8 mouse cellular contexts compared by ENCODE assay signal in the genomic region with DNA sequence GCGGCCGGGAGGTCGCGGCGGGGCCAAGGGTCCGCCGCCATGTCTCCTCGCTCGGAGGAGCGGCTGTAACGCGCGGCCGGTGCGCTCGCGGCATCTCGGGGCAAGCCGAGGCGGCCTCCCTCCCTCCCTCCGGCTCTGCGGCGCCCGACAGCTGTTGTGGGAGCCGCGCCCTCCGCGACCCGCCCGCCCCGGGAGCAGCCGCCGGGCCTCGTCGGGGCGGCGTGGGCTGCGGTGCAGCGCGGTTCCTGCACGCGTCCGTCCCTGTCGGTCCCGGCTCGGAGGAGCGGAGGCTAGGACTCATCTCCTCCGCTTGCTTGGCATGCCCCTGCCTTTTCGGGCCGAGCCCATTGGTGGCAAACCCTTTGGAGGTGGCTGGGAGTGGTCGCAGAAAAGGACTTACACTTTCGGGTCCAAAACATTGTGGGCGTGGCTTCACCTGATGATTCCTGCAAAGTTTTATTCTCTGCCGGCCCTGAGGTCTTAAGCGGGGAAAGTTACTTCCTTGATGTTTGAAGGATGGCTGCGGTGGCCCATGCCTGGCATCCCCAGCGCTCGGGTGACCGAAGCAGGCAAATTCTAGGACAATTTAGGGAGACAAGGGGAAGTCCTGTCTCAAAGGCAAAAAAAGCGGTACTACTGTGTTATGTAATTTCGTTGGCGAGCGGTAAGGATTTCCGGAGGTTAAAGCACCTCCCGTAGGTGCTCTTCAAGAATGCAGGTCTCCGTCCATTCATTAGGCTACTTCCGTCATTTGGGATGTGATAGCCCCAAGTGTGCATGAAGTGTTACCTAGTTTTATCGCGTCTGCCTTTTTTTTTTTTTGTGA. TPM values are rescaled to one million over a fixed set of nuclear protein-coding genes. Genes with fewer than 3 reads are reported as not detected.
DNase-seq lines count a peak whose midpoint lies in the region; ATAC-seq and TF ChIP-seq lines count a peak whose summit lies in the region.

No protein-coding gene starts in this region.

- TF ChIP-seq CTCF in ES-Bruce4 (IDR thresholded peaks at IDR 0.05; ENCODE audit: low read depth, low read length) = no peak

- WGBS in heart, embryonic 11.5 days (ENCODE audit: insufficient replicate concordance) = under 1% methylated on average over 55 of the region's 69 CpGs
- WGBS in kidney, embryonic 16.5 days = under 1% methylated on average over 58 of the region's 69 CpGs
- WGBS in lung, embryonic 16.5 days = under 1% methylated on average over 60 of the region's 69 CpGs

- no peak for TF ChIP-seq POLR2A in ES-Bruce4 (IDR thresholded peaks at IDR 0.05; ENCODE audit: insufficient read depth, low read length)

- H3K27ac ChIP-seq in ES-Bruce4 (ENCODE audit: insufficient read depth, low read length) = peak overlapping the region; percentile 18
- H3K27ac ChIP-seq in heart, embryonic 11.5 days (ENCODE audit: low read depth, low read length) = peak overlapping the region; percentile 93
- H3K27ac ChIP-seq in kidney, embryonic 16.5 days (ENCODE audit: low read length) = peak overlapping the region; percentile 94
- H3K27ac ChIP-seq in lung, embryonic 16.5 days (ENCODE audit: low read length) = peak overlapping the region; percentile 95

- peak; percentile 67 for ATAC-seq in heart, embryonic 11.5 days (replicated peaks; ENCODE audit: insufficient number of reproducible peaks, low FRiP score, low TSS enrichment)
- ATAC-seq in kidney, embryonic 16.5 days (ENCODE audit: low FRiP score, low TSS enrichment) = peak; percentile 66
- peak; percentile 54 for ATAC-seq in lung, embryonic 16.5 days (ENCODE audit: low read depth)
- ATAC-seq in neutrophil, adult 5-6 weeks (ENCODE audit: extremely low read depth, insufficient number of reproducible peaks, low FRiP score, poor library complexity, severe bottlenecking) = peak; percentile 55

- H3K4me2 ChIP-seq in heart, embryonic 11.5 days = peak overlapping the region; percentile 87
- H3K4me2 ChIP-seq in kidney, embryonic 16.5 days (replicated peaks; ENCODE audit: low read depth, low read length) = peak overlapping the region; percentile 79
- H3K4me2 ChIP-seq in lung, embryonic 16.5 days (ENCODE audit: low read depth, low read length) = peak overlapping the region; percentile 68

- no peaks in the 10 kb centered on the region for H3K27me3 ChIP-seq in ES-Bruce4 (ENCODE audit: control insufficient read depth, insufficient read depth, low read length, poor library complexity, severe bottlenecking)
- no peaks in the 10 kb centered on the region for H3K27me3 ChIP-seq in heart, embryonic 11.5 days (ENCODE audit: control insufficient read depth, insufficient read depth, low read length)
- no peaks in the 10 kb centered on the region for H3K27me3 ChIP-seq in kidney, embryonic 16.5 days (ENCODE audit: insufficient read depth, low read length)
- H3K27me3 ChIP-seq in lung, embryonic 16.5 days (ENCODE audit: control insufficient read depth, insufficient read depth, low read depth, low read length) = no peaks in the 10 kb centered on the region

- no peak for TF ChIP-seq EP300 in ES-Bruce4 (IDR thresholded peaks at IDR 0.05; ENCODE audit: insufficient read depth, low read depth, low read length)

- H3K9me3 ChIP-seq in ES-Bruce4 (replicated peaks; ENCODE audit: control insufficient read depth, insufficient read depth, low read length, poor library complexity, severe bottlenecking) = no peaks in the 10 kb centered on the region
- no peaks in the 10 kb centered on the region for H3K9me3 ChIP-seq in heart, embryonic 11.5 days (replicated peaks; ENCODE audit: control insufficient read depth, low read length)
- peaks cover 5% of the 10 kb centered on the region; the same call in 1 of the 2 replicates for H3K9me3 ChIP-seq in kidney, embryonic 16.5 days (ENCODE audit: low read length)
- H3K9me3 ChIP-seq in lung, embryonic 16.5 days (ENCODE audit: control insufficient read depth, low read length) = no peaks in the 10 kb centered on the region

- H3K9ac ChIP-seq in ES-Bruce4 (ENCODE audit: low read depth, poor library complexity, severe bottlenecking) = peak overlapping the region; percentile 91
- peak overlapping the region; percentile 88 for H3K9ac ChIP-seq in heart, embryonic 11.5 days (ENCODE audit: low read depth, low read length)
- peak overlapping the region; percentile 87 for H3K9ac ChIP-seq in kidney, embryonic 16.5 days (replicated peaks; ENCODE audit: low read length)
- H3K9ac ChIP-seq in lung, embryonic 16.5 days (ENCODE audit: low read length) = peak overlapping the region; percentile 98

- peaks cover 5% of the 10 kb centered on the region; the same call in 1 of the 2 replicates for H3K36me3 ChIP-seq in ES-Bruce4 (ENCODE audit: control insufficient read depth, insufficient read depth, low read length, poor library complexity, severe bottlenecking)
- H3K36me3 ChIP-seq in heart, embryonic 11.5 days (ENCODE audit: control insufficient read depth, insufficient read depth, low read length) = no peaks in the 10 kb centered on the region; the same call in 1 of the 2 replicates
- no peaks in the 10 kb centered on the region for H3K36me3 ChIP-seq in kidney, embryonic 16.5 days (ENCODE audit: insufficient read depth, low read length)
- H3K36me3 ChIP-seq in lung, embryonic 16.5 days (ENCODE audit: control insufficient read depth, insufficient read depth, low read length) = no peaks in the 10 kb centered on the region

- DNase-seq in adrenal gland, postnatal 36 days = peak; percentile 47 to 53
- no peak for DNase-seq in adrenal gland, adult 18-20 months (ENCODE audit: low spot score in 2 of 2)
- DNase-seq in embryo, embryonic 11 days = peak; percentile 65

- peaks cover 9% of the 10 kb centered on the region for H3K4me1 ChIP-seq in ES-Bruce4 (ENCODE audit: control insufficient read depth, insufficient read depth, low read length)
- peaks cover 4% of the 10 kb centered on the region for H3K4me1 ChIP-seq in heart, embryonic 11.5 days (ENCODE audit: control insufficient read depth, insufficient read depth, low read length)
- H3K4me1 ChIP-seq in kidney, embryonic 16.5 days (ENCODE audit: insufficient read depth, low read length) = peaks cover 21% of the 10 kb centered on the region
- peaks cover 13% of the 10 kb centered on the region for H3K4me1 ChIP-seq in lung, embryonic 16.5 days (replicated peaks; ENCODE audit: control insufficient read depth, insufficient read depth, low read length)

- peak overlapping the region; percentile 93 for H3K4me3 ChIP-seq in ES-Bruce4 (ENCODE audit: low read depth, low read length)
- peak overlapping the region; percentile 98 for H3K4me3 ChIP-seq in heart, embryonic 11.5 days (ENCODE audit: low read depth, low read length)
- H3K4me3 ChIP-seq in kidney, embryonic 16.5 days (ENCODE audit: low read length) = peak overlapping the region; percentile 93
- H3K4me3 ChIP-seq in lung, embryonic 16.5 days (ENCODE audit: low read length) = peak overlapping the region; percentile 96

RNA-seq across cellular contexts. Expression of gene Morc3, which starts 0.7 kb away (rescaled TPM):
- 10 to 100 TPM; 28.9 to 44.8 TPM for total RNA-seq in adrenal gland, postnatal 36 days (2021)
- 10 to 100 TPM; 25.1 to 30.3 TPM for total RNA-seq in adrenal gland, adult 18-20 months (2021)
- polyA plus RNA-seq in ES-Bruce4 (2011; ENCODE audit: insufficient read depth, insufficient read length, low read depth, missing spikeins) = 152 TPM in 2 replicates
- polyA plus RNA-seq in heart, embryonic 11.5 days (2014; fragmentation: Nextera tagmentation; extraction: Ambion mirVana) = 22.8 and 25.3 TPM in 2 replicates
- polyA plus RNA-seq in kidney, embryonic 16.5 days (2015; fragmentation: Nextera tagmentation; extraction: Ambion mirVana) = 33.1 and 33.3 TPM in 2 replicates
- 34.8 and 35.5 TPM in 2 replicates for polyA plus RNA-seq in lung, embryonic 16.5 days (2015; fragmentation: Nextera tagmentation; extraction: Ambion mirVana)
- total RNA-seq in neutrophil, adult 5-6 weeks (2017) = 339 and 376 TPM in 2 replicates

RNA-seq across cellular contexts. Expression of gene Chaf1b, which starts 51.0 kb away (rescaled TPM):
- 1 to 10 TPM; 3.0 to 3.9 TPM for total RNA-seq in adrenal gland, postnatal 36 days (2021)
- 1 to 10 TPM; 1.5 to 2.1 TPM for total RNA-seq in adrenal gland, adult 18-20 months (2021)
- polyA plus RNA-seq in ES-Bruce4 (2011; ENCODE audit: insufficient read depth, insufficient read length, low read depth, missing spikeins) = 63.0 and 63.8 TPM in 2 replicates
- 62.3 and 66.9 TPM in 2 replicates for polyA plus RNA-seq in heart, embryonic 11.5 days (2014; fragmentation: Nextera tagmentation; extraction: Ambion mirVana)
- 70.3 and 72.1 TPM in 2 replicates for polyA plus RNA-seq in kidney, embryonic 16.5 days (2015; fragmentation: Nextera tagmentation; extraction: Ambion mirVana)
- polyA plus RNA-seq in lung, embryonic 16.5 days (2015; fragmentation: Nextera tagmentation; extraction: Ambion mirVana) = 59.1 and 68.1 TPM in 2 replicates
- total RNA-seq in neutrophil, adult 5-6 weeks (2017) = 4.2 and 5.4 TPM in 2 replicates

Comparison
In these comparisons a context has a peak if more than half of its experiments do, and no peak if none do; other contexts are left out.
1. DNase-seq: peak in adrenal gland, postnatal 36 days (2 of 2) and embryo, embryonic 11 days (single experiment); none in adrenal gland, adult 18-20 months (0 of 2).
2. H3K27ac ChIP-seq: peak in every context shown above with its lines; median percentile 95 in lung, embryonic 16.5 days; 94 in kidney, embryonic 16.5 days; 93 in heart, embryonic 11.5 days; 18 in ES-Bruce4.
3. Peak in every context shown above with its lines, with median percentiles within 50 percentile points of each other: H3K4me3 ChIP-seq, H3K9ac ChIP-seq, ATAC-seq and H3K4me2 ChIP-seq.